In genomic region chr14:40390811-40391210, GRCm38 (mm10) we compare ENCODE assay signal across 12 mouse cellular contexts.
"Had no signal": no experiment of that assay in that cellular context is flagged by ENCODE, and none has a peak within 500 bp of the region (broad histone marks: within the 10 kb centered on the region; RNA-seq: fewer than 3 reads in every experiment).

No protein-coding gene starts in this region.

- DNase-seq: left cerebral cortex, postnatal 4 days; liver; liver, embryonic 13.5 days; liver, postnatal 0 days; lung, adult 18-20 months; lung, adult 2 months; lung, embryonic 14.5 days; lung, postnatal 10 days; lung, postnatal 14 days; lung, postnatal 36 days; lung, postnatal 4 days; midbrain, embryonic 14.5 days had no signal
